Mouse (Mus musculus): ENCODE measurements around the gene Srsf7.

Srsf7 gene

GRCm38 (mm10) chr17:80152767-80153630 is 54.1 kb downstream of the Srsf7 start:
- no peak for DNase-seq

GRCm38 (mm10) chr17:80151353-80151752 is 55.8 kb downstream of the Srsf7 start:
- DNase-seq = no peak

Measured in thymus, adult 18-20 months (tissue).